Mouse (Mus musculus) layer of hippocampus, postnatal 25 days (tissue): ENCODE measurements at regions not wholly inside any gene's neighbourhood (a gene's known extent, or its start where the extent isn't known, plus 50 kb on each side); places are given as distances from the start of the nearest gene placed in this dataset.
A peak's percentile ranks its signal among the peaks of the same experiment; 100 is the strongest.

Experiments
- DNase-seq, 2 experiments: peaks; one replicate each; pipeline ENCODE4 v3.0.0; 2022; ENCODE audit warnings: mixed read lengths in 2 of 2, low spot score in 1 of 2; ENCODE audit errors: extremely low spot score in 1 of 2

DNA sequence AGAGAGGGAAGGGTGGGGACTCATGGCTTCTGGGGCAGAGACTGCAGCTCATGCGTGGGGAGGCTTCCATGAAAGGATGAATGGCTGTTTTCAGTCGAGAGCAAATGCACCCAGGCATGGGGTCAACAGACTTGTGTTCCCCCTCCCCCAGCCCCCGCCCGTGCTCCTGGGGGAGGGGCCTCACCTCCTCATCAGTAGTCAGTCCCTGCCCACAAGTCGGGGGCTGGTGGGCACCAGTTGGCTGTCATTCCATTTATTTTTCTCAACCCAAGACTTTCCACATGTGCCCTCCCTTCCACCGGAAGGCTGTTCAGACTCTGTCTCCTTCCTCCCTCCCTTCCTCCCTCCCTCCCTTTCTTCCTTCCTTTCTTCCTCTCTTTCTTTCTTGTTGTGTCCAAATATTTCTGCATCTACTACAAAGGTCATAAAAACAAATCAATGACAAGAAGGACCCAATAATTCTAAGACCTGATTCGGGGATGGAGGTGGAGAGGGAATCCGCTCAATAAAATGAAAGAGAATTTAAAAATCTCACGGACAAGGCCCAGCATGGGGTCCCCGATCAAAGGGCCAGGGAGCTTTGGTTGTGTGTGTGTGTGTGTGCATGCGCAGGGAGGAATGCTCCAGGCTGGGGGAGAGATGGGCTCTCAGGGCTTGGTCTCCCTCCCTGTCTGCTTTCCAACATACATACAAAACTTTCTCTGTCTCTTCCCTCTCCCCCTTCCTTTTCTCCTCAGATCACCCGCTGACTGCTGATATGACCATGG lies 57.7 kb downstream of the Rpl14 start:
- DNase-seq = no peak

- DNase-seq = no peak
Observed at GRCm38 (mm10) chr9:120629609-120630008, 58.4 kb downstream of the Rpl14 start.

- DNase-seq = no peak
Observed at GRCm38 (mm10) chr9:120632821-120633220, 61.6 kb downstream of the Rpl14 start.

- DNase-seq = peak in 1 of 2 experiments; percentile 31
Observed at GRCm38 (mm10) chr9:120642656-120643055, 71.4 kb downstream of the Rpl14 start.

DNA sequence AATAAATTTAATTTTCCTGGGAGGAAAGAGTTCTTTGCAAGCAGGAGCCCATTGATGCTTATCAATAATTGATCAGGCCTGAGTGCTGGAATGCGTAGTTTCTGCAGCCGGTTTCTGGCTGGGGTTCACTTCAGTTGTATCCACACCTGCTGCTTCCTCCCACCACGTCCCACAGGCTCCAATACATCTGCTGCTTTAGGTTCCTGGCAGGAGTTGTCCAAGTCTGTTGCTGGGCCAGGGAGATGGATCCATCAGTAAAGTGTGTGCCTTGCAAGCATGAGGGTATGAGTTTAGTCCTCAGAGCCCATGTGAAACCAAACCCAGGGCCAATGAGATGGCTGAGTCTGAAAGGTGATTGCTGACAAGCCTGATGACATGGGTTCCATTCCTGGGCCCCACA lies 72.1 kb downstream of the Rpl14 start:
- DNase-seq = peak in 1 of 2 experiments; percentile 29

DNA sequence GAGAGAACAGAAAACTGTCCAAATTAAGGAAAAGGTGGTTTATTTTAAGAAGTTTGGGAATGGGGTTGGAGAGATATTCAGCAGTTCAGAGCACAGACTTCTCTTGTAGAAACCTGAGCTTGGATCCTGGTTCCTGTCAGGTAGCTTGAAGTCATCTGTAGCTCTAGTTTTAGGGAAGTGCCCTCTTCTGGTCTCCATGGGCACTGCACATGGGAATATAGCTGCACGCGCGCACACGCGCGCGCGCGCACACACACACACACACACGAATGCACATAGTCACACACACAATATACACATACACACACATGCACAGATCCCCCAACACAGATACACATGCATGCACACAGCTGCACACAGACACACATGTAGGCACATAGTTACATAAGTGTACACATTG lies 74.5 kb downstream of the Rpl14 start:
- DNase-seq = no peak

- no peak for DNase-seq
Observed at GRCm38 (mm10) chr9:120646806-120647667, 75.8 kb downstream of the Rpl14 start.

- no peak for DNase-seq
Observed at GRCm38 (mm10) chr9:120647668-120647955, 76.4 kb downstream of the Rpl14 start.

DNA sequence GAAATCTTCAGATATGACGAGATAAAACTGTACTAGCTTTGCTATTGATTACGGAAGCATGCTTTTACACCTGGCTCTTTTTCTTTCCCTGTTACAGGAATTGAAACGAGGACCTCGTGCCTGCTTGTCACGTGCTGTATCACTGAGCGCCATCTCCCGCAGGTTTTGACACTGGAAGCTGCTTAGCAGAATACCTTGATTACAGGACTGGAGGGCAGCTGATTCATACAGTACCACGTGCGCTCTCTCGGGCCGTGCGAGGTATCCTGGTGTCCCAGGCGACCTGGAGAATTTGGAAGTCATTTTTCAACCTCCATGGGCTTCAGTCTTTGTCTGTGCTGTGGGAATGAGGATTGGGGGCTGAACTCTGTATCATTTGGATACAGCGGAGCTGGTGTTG lies 81.5 kb downstream of the Rpl14 start:
- DNase-seq = no peak

DNA sequence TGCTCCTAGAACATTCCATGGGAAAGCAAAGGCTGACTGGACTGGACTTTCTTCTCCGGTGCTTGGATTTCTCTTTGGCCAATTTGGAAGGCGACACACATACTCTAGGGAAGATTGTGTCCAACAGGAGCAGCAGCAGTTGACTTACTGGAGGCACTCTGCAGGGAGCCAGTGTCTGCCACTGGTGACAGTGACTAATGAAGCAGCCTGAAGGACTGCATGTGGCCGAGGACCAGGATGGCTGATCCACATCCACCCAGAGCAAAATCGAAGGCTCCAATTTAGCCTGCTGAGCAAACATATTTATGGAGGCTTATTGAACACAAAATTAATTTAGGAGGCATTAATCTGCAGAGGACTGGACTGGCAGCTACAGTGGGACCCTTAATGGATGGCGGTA lies 81.9 kb downstream of the Rpl14 start:
- no peak for DNase-seq

DNA sequence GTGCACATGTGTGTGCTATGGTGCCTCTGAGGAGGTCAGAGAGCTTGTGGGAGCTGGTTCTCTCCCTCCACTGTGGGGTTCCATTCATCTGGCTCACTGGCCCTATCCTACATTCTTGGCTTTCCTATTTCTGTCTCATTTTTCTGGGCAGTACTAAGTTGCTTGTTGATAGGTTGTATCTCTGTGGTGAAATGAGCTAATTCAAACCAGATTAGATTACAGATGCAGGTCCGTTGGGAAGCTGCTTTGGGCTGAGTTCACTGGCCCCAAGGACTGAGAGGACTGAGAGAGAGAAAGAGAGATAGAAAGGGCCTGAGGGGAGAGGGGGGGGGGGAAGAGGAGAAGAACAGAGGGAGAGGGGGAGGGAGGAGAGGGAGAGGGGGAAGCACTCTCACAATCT lies 83.5 kb downstream of the Rpl14 start:
- DNase-seq = no peak

DNA sequence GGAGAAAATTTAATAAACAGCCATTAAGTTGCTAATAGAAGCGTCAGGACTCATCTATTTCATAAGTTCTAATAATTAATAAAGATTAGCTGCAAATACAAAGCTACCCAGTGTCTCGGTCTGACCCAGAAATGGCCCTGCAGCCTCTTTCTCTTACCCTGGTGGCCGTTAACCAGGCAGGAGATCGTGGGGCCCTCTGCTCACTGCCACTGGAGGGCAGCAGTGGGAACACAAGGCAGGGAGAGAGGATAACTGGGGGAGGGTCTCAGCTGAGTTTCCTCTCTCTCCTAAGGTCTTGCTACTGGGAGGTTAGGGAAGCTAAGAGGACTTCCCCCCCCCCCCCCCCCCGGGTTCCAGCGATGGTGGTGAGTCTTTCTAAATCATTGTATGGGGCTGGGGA lies 85.7 kb downstream of the Rpl14 start:
- peak in 1 of 2 experiments; percentile 54 for DNase-seq

GRCm38 (mm10) chr9:120657786-120658185 lies 86.5 kb downstream of the Rpl14 start:
- no peak for DNase-seq

GRCm38 (mm10) chr9:120658576-120658975 lies 87.3 kb downstream of the Rpl14 start:
- no peak for DNase-seq

DNA sequence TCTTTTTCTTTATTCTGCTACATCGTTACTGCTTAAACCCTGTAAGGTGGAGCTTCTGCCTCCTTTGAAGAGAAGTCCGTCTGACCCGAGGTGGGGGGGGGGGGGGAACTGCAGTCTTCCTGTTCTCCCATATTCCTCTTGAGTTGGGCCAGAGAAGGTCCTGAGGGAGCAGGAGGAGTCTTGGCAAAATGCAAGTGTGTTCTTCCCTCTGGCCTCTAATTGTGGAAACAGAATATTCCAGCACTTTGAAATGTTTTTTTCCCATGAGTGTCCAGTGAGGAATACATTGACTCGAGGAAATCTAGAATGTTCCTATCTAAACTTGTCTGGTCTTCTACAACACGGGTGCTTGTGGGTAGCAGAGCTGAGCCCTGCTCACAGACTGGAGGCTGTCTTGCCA lies 90.0 kb downstream of the Rpl14 start:
- DNase-seq = no peak

DNA sequence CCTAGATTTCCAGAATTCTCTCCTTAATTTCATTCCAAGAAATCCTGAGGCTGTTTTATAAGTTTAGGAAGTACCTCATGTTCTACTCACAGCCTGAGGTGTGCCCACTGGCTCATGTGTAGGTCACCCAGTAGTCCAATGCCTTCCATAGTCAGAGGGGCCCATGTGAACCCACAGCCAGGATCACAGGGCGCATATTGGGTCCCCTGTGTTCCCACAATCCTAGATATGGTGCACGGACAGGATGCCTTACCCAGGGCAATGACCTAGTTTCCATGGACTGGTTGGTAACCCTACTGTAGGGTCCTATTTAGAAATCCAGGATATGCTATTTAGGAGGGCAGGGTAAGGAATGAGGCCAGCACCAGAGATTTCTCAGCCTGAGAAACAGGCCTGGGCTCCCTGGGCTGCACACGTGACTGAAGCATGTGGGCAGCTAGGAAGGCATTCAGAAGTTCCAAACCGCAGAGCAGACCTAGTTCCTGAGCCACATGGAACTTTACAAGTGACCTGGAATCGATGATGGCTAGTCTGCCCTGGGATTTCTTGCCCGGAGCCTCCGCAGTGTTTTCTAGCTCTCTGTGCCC lies 90.5 kb downstream of the Rpl14 start:
- DNase-seq = no peak

DNA sequence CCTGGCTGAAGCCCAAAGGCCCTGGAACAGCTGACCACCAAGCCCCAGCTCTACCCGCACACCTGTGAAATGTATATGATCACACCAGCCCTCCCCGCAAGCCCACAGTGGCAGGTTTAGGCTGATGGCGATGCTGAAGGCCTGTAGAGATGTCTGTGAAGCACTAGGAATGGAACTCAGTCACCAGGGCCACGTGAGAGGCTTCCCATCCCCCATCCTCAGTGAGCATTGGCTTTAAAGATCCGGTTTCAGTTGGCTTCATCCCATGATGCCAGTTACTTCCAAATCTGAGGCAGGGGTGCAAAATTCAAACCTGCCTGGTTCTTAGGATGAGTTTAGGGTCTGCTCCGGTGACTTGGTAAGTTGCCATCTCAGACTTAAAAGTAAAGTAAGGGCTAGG lies 91.9 kb downstream of the Rpl14 start:
- DNase-seq = no peak

- DNase-seq = no peak
Observed at GRCm38 (mm10) chr9:120664086-120664485, 92.8 kb downstream of the Rpl14 start.

DNA sequence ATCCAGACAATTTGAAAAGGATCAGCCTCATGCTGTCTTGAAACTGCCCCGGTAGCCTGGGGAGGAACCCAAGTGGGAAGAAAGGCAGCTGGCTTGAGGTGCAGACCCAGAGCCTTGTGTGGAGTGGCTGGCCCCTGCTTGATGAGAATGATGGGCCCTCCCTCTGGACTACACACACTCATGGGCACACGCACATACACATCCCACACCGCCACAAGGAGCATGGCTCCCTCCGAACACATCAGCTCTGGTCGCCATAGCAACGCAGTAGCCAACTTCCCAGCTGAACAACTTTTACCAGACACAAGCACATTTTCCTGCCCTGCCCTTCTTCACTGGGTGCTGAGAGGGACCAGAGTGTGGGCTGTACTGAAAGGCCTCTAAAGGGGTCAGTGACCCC lies 101.2 kb downstream of the Rpl14 start:
- DNase-seq = peak in 1 of 2 experiments; percentile 27

GRCm38 (mm10) chr9:120674855-120675254 lies 103.6 kb downstream of the Rpl14 start:
- no peak for DNase-seq

DNA sequence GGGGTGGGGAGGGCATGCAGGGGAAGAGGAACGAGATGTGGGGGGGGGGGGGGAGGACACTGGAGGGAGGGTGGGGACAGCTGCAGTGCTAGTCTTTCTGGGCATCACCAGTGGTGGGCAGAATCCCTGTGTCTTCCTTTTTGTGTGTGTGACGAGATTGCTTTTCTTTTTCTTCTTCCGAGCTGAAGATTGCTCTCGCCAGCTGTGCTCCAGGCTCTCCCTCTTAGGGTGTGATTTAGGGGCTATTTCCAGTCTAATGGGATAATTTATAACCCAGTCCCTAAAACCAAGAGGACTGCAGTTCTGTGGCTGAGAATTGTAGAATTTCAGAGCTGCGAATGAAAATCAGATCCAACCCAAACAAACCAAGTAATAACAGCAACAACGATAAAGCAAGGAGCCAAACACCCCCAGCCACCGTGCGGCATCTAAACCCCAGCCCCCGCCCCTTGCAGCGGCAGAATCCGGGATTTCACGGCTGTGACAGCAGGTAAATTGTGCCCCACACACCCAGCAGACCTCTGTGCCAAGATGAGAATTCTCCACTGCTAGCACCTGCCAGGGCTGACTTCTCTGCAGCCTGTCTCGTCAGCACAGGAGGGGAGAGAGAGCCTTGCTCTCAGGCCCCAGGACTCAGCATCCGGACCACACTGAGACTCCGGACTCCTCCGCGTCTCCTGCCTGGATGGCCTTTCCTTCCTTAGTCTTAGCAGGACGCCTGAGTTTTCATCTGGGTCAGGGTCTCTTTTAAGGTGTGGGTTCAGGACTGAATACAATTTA lies 104.3 kb downstream of the Rpl14 start:
- no peak for DNase-seq
